Mouse (Mus musculus): ENCODE results near the gene Fcho2. TPM values are rescaled to one million over a fixed set of nuclear protein-coding genes. Genes with fewer than 3 reads are reported as not detected.

Gene Fcho2
- polyA plus RNA-seq, 1 experiment from 2014 or later: 30.7 TPM

GRCm38 (mm10) chr13:98699051-98699744, 116.1 kb downstream of the Fcho2 start:
- Histone ChIP-seq H3K36me3 (ENCODE audit: control insufficient read depth, insufficient read depth, low read length) (no peaks in the 10 kb centered on the region), H3K4me1 (ENCODE audit: control insufficient read depth, insufficient read depth, low read length) (peaks cover 26% of the 10 kb centered on the region), H3K4me2 (no peak overlapping the region), H3K9me3 (replicated peaks; ENCODE audit: control insufficient read depth, low read length) (no peaks in the 10 kb centered on the region), H3K9ac (ENCODE audit: low read depth, low read length) (no peak overlapping the region), H3K4me3 (ENCODE audit: low read depth, low read length) (no peak overlapping the region), H3K27me3 (ENCODE audit: control insufficient read depth, insufficient read depth, low read length) (peaks cover 15% of the 10 kb centered on the region), H3K27ac (ENCODE audit: low read depth, low read length) (no peak overlapping the region)
- ATAC-seq (replicated peaks; ENCODE audit: insufficient number of reproducible peaks, low FRiP score, low TSS enrichment): no peak
- WGBS (ENCODE audit: insufficient replicate concordance): 47% methylated on average over 14 of the region's 14 CpGs

GRCm38 (mm10) chr13:98696716-98697115, 118.5 kb downstream of the Fcho2 start:
- Histone ChIP-seq H3K4me3 (ENCODE audit: low read depth, low read length) (no peak overlapping the region), H3K9ac (ENCODE audit: low read depth, low read length) (no peak overlapping the region), H3K36me3 (ENCODE audit: control insufficient read depth, insufficient read depth, low read length) (no peaks in the 10 kb centered on the region), H3K27me3 (ENCODE audit: control insufficient read depth, insufficient read depth, low read length) (peaks cover 24% of the 10 kb centered on the region), H3K4me2 (no peak overlapping the region), H3K4me1 (ENCODE audit: control insufficient read depth, insufficient read depth, low read length) (peaks cover 24% of the 10 kb centered on the region), H3K27ac (ENCODE audit: low read depth, low read length) (no peak overlapping the region), H3K9me3 (replicated peaks; ENCODE audit: control insufficient read depth, low read length) (no peaks in the 10 kb centered on the region)
- WGBS (ENCODE audit: insufficient replicate concordance): 78% methylated on average over 3 of the region's 3 CpGs
- ATAC-seq (replicated peaks; ENCODE audit: insufficient number of reproducible peaks, low FRiP score, low TSS enrichment): no peak

DNA sequence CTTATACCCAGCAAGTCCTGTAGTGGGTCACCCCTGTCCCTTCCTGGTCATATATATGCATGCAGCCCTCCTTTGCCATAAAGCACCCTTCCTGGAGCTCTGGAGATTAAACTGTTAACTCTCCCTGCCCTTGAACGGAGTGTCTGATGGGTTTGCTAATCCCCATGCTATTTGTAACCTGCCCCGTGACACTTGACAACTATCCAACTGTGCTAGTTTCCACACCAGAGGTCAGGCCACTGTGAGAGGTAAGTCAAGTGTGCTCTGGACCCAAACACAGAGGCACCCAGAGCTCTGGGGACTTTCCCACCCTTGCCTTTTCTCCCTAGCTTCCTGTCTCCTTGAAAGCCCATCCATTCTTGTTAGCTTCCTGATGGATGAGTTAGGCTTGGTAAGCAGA, 119.7 kb downstream of the Fcho2 start:
- no peaks in the 10 kb centered on the region for H3K36me3 ChIP-seq (ENCODE audit: control insufficient read depth, insufficient read depth, low read length)
- ATAC-seq (replicated peaks; ENCODE audit: insufficient number of reproducible peaks, low FRiP score, low TSS enrichment): no peak
- H3K9me3 ChIP-seq (replicated peaks; ENCODE audit: control insufficient read depth, low read length): no peaks in the 10 kb centered on the region
- 25% methylated on average over 2 of the region's 2 CpGs for WGBS (ENCODE audit: insufficient replicate concordance)
- peaks cover 24% of the 10 kb centered on the region for H3K27me3 ChIP-seq (ENCODE audit: control insufficient read depth, insufficient read depth, low read length)
- no peak overlapping the region for H3K27ac ChIP-seq (ENCODE audit: low read depth, low read length)
- H3K4me2 ChIP-seq: peak overlapping the region; percentile 87
- H3K4me1 ChIP-seq (ENCODE audit: control insufficient read depth, insufficient read depth, low read length): peaks cover 24% of the 10 kb centered on the region
- no peak overlapping the region; the same call in 1 of the 2 replicates for H3K4me3 ChIP-seq (ENCODE audit: low read depth, low read length)
- H3K9ac ChIP-seq (ENCODE audit: low read depth, low read length): no peak overlapping the region

- H3K9me3 ChIP-seq (replicated peaks; ENCODE audit: control insufficient read depth, low read length): no peaks in the 10 kb centered on the region
- 6% methylated on average over 44 of the region's 44 CpGs for WGBS (ENCODE audit: insufficient replicate concordance)
- H3K27ac ChIP-seq (ENCODE audit: low read depth, low read length): no peak within 1 kb of the TSS
- peak within 1 kb of the TSS; percentile 47 for H3K4me3 ChIP-seq (ENCODE audit: low read depth, low read length)
- peak within 1 kb of the TSS; percentile 72 for H3K9ac ChIP-seq (ENCODE audit: low read depth, low read length)
- peaks cover 20% of the 10 kb centered on the region for H3K4me1 ChIP-seq (ENCODE audit: control insufficient read depth, insufficient read depth, low read length)
- peak within 1 kb of the TSS; percentile 87 for H3K4me2 ChIP-seq
- ATAC-seq (replicated peaks; ENCODE audit: insufficient number of reproducible peaks, low FRiP score, low TSS enrichment): no peak
- peaks cover 24% of the 10 kb centered on the region for H3K27me3 ChIP-seq (ENCODE audit: control insufficient read depth, insufficient read depth, low read length)
- no peaks in the 10 kb centered on the region for H3K36me3 ChIP-seq (ENCODE audit: control insufficient read depth, insufficient read depth, low read length)
Measured at GRCm38 (mm10) chr13:98694773-98695314, 120.4 kb downstream of the Fcho2 start, which contains the start of gene Tmem171. Gene Tmem171 (minus strand): TSS chr13:98694834.

DNA sequence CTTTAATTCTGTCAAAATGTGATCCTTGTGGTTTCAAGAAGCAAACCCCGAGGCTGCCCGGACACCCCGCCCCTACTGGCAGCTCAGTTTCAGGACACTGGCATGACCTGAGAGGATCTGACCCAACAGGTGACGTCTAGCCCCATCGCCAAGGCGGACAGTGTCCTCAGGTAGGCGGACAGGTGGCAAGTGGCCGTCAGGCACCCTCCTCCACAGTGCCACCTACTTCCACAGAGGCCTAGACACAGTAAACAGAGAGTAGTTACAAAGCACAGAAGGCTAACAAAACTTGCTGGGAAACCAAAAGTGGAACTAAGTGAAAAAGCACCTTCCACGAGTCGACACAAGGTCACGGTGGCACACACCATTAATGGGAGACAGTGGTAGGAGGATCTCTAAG, 121.9 kb downstream of the Fcho2 start:
- Histone ChIP-seq H3K9ac (ENCODE audit: low read depth, low read length) (no peak overlapping the region), H3K27me3 (ENCODE audit: control insufficient read depth, insufficient read depth, low read length) (peaks cover 24% of the 10 kb centered on the region), H3K9me3 (replicated peaks; ENCODE audit: control insufficient read depth, low read length) (no peaks in the 10 kb centered on the region), H3K36me3 (ENCODE audit: control insufficient read depth, insufficient read depth, low read length) (no peaks in the 10 kb centered on the region), H3K27ac (ENCODE audit: low read depth, low read length) (no peak overlapping the region), H3K4me3 (ENCODE audit: low read depth, low read length) (no peak overlapping the region), H3K4me2 (no peak overlapping the region), H3K4me1 (ENCODE audit: control insufficient read depth, insufficient read depth, low read length) (peaks cover 16% of the 10 kb centered on the region; the same call in 1 of the 2 replicates)
- no peak for ATAC-seq (replicated peaks; ENCODE audit: insufficient number of reproducible peaks, low FRiP score, low TSS enrichment)
- WGBS (ENCODE audit: insufficient replicate concordance): 87% methylated on average over 11 of the region's 11 CpGs

DNA sequence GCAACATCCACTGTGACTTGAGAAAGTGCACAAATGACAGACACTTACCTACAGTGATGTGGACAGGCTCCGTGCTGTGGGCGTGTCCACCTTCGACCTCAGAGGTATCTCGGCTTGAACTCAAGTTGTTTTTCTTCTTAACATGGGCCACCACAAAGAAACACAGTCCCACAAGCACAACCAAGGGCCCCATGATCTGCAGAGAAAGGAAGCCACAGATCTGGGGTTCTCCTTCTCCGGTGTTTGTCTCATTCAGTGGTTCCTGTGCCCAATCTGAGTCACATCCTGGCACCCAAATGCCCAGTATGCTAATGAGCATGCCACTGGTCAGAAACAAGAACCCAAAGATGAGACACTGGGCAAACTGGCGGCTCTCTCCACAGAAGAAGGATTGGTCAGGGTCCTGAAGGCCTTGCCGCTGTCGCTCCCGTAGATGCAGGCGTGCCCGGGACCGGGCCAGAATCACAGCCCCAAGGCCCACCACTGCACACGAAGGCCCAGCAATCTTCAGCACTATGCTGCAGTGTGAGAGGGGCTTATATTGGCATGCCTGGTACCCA, 123.2 kb downstream of the Fcho2 start:
- H3K36me3 ChIP-seq (ENCODE audit: control insufficient read depth, insufficient read depth, low read length): no peaks in the 10 kb centered on the region
- H3K9me3 ChIP-seq (replicated peaks; ENCODE audit: control insufficient read depth, low read length): no peaks in the 10 kb centered on the region
- H3K4me2 ChIP-seq: no peak overlapping the region
- H3K27ac ChIP-seq (ENCODE audit: low read depth, low read length): no peak overlapping the region
- no peak overlapping the region for H3K9ac ChIP-seq (ENCODE audit: low read depth, low read length)
- H3K4me1 ChIP-seq (ENCODE audit: control insufficient read depth, insufficient read depth, low read length): peaks cover 16% of the 10 kb centered on the region; the same call in 1 of the 2 replicates
- H3K27me3 ChIP-seq (ENCODE audit: control insufficient read depth, insufficient read depth, low read length): peaks cover 24% of the 10 kb centered on the region
- no peak for ATAC-seq (replicated peaks; ENCODE audit: insufficient number of reproducible peaks, low FRiP score, low TSS enrichment)
- WGBS (ENCODE audit: insufficient replicate concordance): 90% methylated on average over 13 of the region's 13 CpGs
- H3K4me3 ChIP-seq (ENCODE audit: low read depth, low read length): no peak overlapping the region

GRCm38 (mm10) chr13:98690886-98691285, 124.4 kb downstream of the Fcho2 start:
- H3K4me1 ChIP-seq (ENCODE audit: control insufficient read depth, insufficient read depth, low read length): peaks cover 14% of the 10 kb centered on the region; the same call in 1 of the 2 replicates
- 88% methylated on average over 11 of the region's 11 CpGs for WGBS (ENCODE audit: insufficient replicate concordance)
- H3K36me3 ChIP-seq (ENCODE audit: control insufficient read depth, insufficient read depth, low read length): no peaks in the 10 kb centered on the region
- H3K9me3 ChIP-seq (replicated peaks; ENCODE audit: control insufficient read depth, low read length): no peaks in the 10 kb centered on the region
- H3K4me2 ChIP-seq: no peak overlapping the region
- no peak for ATAC-seq (replicated peaks; ENCODE audit: insufficient number of reproducible peaks, low FRiP score, low TSS enrichment)
- peaks cover 23% of the 10 kb centered on the region for H3K27me3 ChIP-seq (ENCODE audit: control insufficient read depth, insufficient read depth, low read length)
- no peak overlapping the region for H3K9ac ChIP-seq (ENCODE audit: low read depth, low read length)
- H3K4me3 ChIP-seq (ENCODE audit: low read depth, low read length): no peak overlapping the region
- H3K27ac ChIP-seq (ENCODE audit: low read depth, low read length): no peak overlapping the region

GRCm38 (mm10) chr13:98689605-98690290, 125.5 kb downstream of the Fcho2 start:
- no peaks in the 10 kb centered on the region for H3K9me3 ChIP-seq (replicated peaks; ENCODE audit: control insufficient read depth, low read length)
- H3K27ac ChIP-seq (ENCODE audit: low read depth, low read length): peak overlapping the region; percentile 64
- H3K4me2 ChIP-seq: peak overlapping the region; percentile 47
- no peaks in the 10 kb centered on the region for H3K36me3 ChIP-seq (ENCODE audit: control insufficient read depth, insufficient read depth, low read length)
- no peak overlapping the region for H3K9ac ChIP-seq (ENCODE audit: low read depth, low read length)
- H3K27me3 ChIP-seq (ENCODE audit: control insufficient read depth, insufficient read depth, low read length): peaks cover 13% of the 10 kb centered on the region
- H3K4me3 ChIP-seq (ENCODE audit: low read depth, low read length): no peak overlapping the region
- WGBS (ENCODE audit: insufficient replicate concordance): 31% methylated on average over 11 of the region's 11 CpGs
- H3K4me1 ChIP-seq (ENCODE audit: control insufficient read depth, insufficient read depth, low read length): peaks cover 8% of the 10 kb centered on the region; the same call in 1 of the 2 replicates
- peak; percentile 21; the same call in 1 of the 2 replicates for ATAC-seq (replicated peaks; ENCODE audit: insufficient number of reproducible peaks, low FRiP score, low TSS enrichment)

Data from heart, embryonic 11.5 days (tissue).